Mouse (Mus musculus) megakaryocyte, embryonic 14.5 days (primary cell): ENCODE results near the gene Itpr1.

ENCODE experiments used
- FLI1 ChIP-seq: IDR thresholded peaks from 2 replicates; pipeline ENCODE4 v1.6.1; 2012; ENCODE audit warnings: low read length, inconsistent platforms, mixed read lengths
- GATA1 ChIP-seq: IDR thresholded peaks from 3 replicates; pipeline ENCODE4 v1.6.1; 2012; ENCODE audit warnings: mixed read lengths, low read length, inconsistent platforms, borderline replicate concordance

GRCm38 (mm10) chr6:108527993-108528392 lies 315.1 kb downstream of the Itpr1 start:
- TF ChIP-seq FLI1 = no peak
- TF ChIP-seq GATA1 = no peak
